In genomic region chr11:89068649-89069048, GRCm38 (mm10) we compare ENCODE assay signal across 10 mouse cellular contexts. TPM values are rescaled to one million over a fixed set of nuclear protein-coding genes. Genes with fewer than 3 reads are reported as not detected.
DNase-seq lines count a peak whose midpoint lies in the region; ATAC-seq and TF ChIP-seq lines count a peak whose summit lies in the region.
"Had no signal": no experiment of that assay in that cellular context is flagged by ENCODE, and none has a peak within 500 bp of the region (broad histone marks: within the 10 kb centered on the region; RNA-seq: fewer than 3 reads in every experiment).

No protein-coding gene starts in this region.

- H3K36me3 ChIP-seq in E14TG2a.4 (ENCODE audit: insufficient read depth, low read length) = no peaks in the 10 kb centered on the region
- H3K36me3 ChIP-seq in intestine, postnatal 0 days (ENCODE audit: control insufficient read depth, insufficient read depth) = no peaks in the 10 kb centered on the region
- H3K36me3 ChIP-seq: forebrain, embryonic 15.5 days had no signal

- no peak for TF ChIP-seq CTCF in E14TG2a.4 (conservative IDR thresholded peaks at IDR 0.05; ENCODE audit: low read length)
- TF ChIP-seq CTCF in intestine, postnatal 0 days (IDR thresholded peaks at IDR 0.05; ENCODE audit: low read depth) = no peak

- H3K4me3 ChIP-seq in E14TG2a.4 (replicated peaks; ENCODE audit: low read length) = peak overlapping the region; percentile 32; the same call in 1 of the 2 replicates
- H3K4me3 ChIP-seq in brown adipose tissue, adult 24 weeks (ENCODE audit: insufficient read depth, low read depth, low read length) = no peak overlapping the region
- H3K4me3 ChIP-seq in intestine, postnatal 0 days (ENCODE audit: low read depth, low read length) = no peak overlapping the region
- H3K4me3 ChIP-seq: forebrain, embryonic 15.5 days had no signal

- 92% methylated on average over 14 of the region's 14 CpGs for WGBS in intestine, postnatal 0 days

- no peak overlapping the region for H3K4me2 ChIP-seq in intestine, postnatal 0 days (replicated peaks; ENCODE audit: low read depth)
- H3K4me2 ChIP-seq: forebrain, embryonic 15.5 days had no signal

- DNase-seq in cerebellum, postnatal 10 days = peak; percentile 52 to 61
- no peak for DNase-seq in cerebellum, adult 9-10 months
- peak; percentile 74 for DNase-seq in kidney, postnatal 10 days
- no peak for DNase-seq in layer of hippocampus, adult 9-10 months (ENCODE audit: low spot score)
- no peak for DNase-seq in right cerebral cortex, postnatal 36 days (ENCODE audit: low spot score in 2 of 2)

- no peak for ATAC-seq in intestine, postnatal 0 days
- ATAC-seq: forebrain, embryonic 15.5 days had no signal

- no peaks in the 10 kb centered on the region for H3K9me3 ChIP-seq in E14TG2a.4 (ENCODE audit: low read length)
- no peaks in the 10 kb centered on the region for H3K9me3 ChIP-seq in intestine, postnatal 0 days (ENCODE audit: control insufficient read depth)

- no peak overlapping the region for H3K9ac ChIP-seq in intestine, postnatal 0 days (ENCODE audit: low read depth, low read length)
- H3K9ac ChIP-seq: forebrain, embryonic 15.5 days; liver, embryonic 14.5 days had no signal

- H3K27me3 ChIP-seq in E14TG2a.4 (ENCODE audit: insufficient read depth, low read length) = no peaks in the 10 kb centered on the region
- no peaks in the 10 kb centered on the region for H3K27me3 ChIP-seq in intestine, postnatal 0 days (replicated peaks; ENCODE audit: control insufficient read depth, insufficient read depth, low read length)
- H3K27me3 ChIP-seq: forebrain, embryonic 15.5 days had no signal

- H3K27ac ChIP-seq in brown adipose tissue, adult 24 weeks (replicated peaks; ENCODE audit: low read depth, low read length) = peak overlapping the region; percentile 89
- no peak overlapping the region for H3K27ac ChIP-seq in intestine, postnatal 0 days (ENCODE audit: low read depth, low read length)
- H3K27ac ChIP-seq: forebrain, embryonic 15.5 days; liver, embryonic 14.5 days had no signal

- peaks cover 72% of the 10 kb centered on the region for H3K4me1 ChIP-seq in E14TG2a.4 (replicated peaks; ENCODE audit: low read depth, low read length)
- H3K4me1 ChIP-seq in brown adipose tissue, adult 24 weeks (ENCODE audit: control insufficient read depth, insufficient read depth, insufficient read length, low read length) = peaks cover 9% of the 10 kb centered on the region
- H3K4me1 ChIP-seq in intestine, postnatal 0 days (replicated peaks; ENCODE audit: control insufficient read depth, insufficient read depth, low read length) = no peaks in the 10 kb centered on the region
- H3K4me1 ChIP-seq: forebrain, embryonic 15.5 days had no signal

RNA-seq across cellular contexts. Expression of gene Dgke, which starts 2.0 kb away (rescaled TPM):
- 3.0 and 3.2 TPM in 2 replicates for polyA plus RNA-seq in brown adipose tissue, adult 24 weeks (2012; ENCODE audit: insufficient read depth, insufficient read length, missing spikeins)
- 1.7 and 2.0 TPM in 2 replicates for polyA plus RNA-seq in intestine, postnatal 0 days (2015; fragmentation: Nextera tagmentation; extraction: Ambion mirVana)

RNA-seq across cellular contexts. Expression of gene Gm525, which starts 5.0 kb away (rescaled TPM):
- not detected in 2 replicates for polyA plus RNA-seq in brown adipose tissue, adult 24 weeks (2012; ENCODE audit: insufficient read depth, insufficient read length, missing spikeins)
- 0.93 and 1.7 TPM in 2 replicates for polyA plus RNA-seq in intestine, postnatal 0 days (2015; fragmentation: Nextera tagmentation; extraction: Ambion mirVana)
- polyA plus RNA-seq: forebrain, embryonic 15.5 days; liver, embryonic 14.5 days had no signal

Comparison
In these comparisons a context has a peak if more than half of its experiments do, and no peak if none do; other contexts are left out.
1. DNase-seq: peak in cerebellum, postnatal 10 days (2 of 2) and kidney, postnatal 10 days (single experiment); none in cerebellum, adult 9-10 months (single experiment), layer of hippocampus, adult 9-10 months (single experiment) and right cerebral cortex, postnatal 36 days (0 of 2).